Mouse (Mus musculus) cerebellum, adult 9-11 months (tissue): ENCODE results near the gene Mgmt.

Experiments
- DNase-seq: peaks from one replicate; pipeline ENCODE4 v3.0.0; 2022

The Mgmt gene

DNA sequence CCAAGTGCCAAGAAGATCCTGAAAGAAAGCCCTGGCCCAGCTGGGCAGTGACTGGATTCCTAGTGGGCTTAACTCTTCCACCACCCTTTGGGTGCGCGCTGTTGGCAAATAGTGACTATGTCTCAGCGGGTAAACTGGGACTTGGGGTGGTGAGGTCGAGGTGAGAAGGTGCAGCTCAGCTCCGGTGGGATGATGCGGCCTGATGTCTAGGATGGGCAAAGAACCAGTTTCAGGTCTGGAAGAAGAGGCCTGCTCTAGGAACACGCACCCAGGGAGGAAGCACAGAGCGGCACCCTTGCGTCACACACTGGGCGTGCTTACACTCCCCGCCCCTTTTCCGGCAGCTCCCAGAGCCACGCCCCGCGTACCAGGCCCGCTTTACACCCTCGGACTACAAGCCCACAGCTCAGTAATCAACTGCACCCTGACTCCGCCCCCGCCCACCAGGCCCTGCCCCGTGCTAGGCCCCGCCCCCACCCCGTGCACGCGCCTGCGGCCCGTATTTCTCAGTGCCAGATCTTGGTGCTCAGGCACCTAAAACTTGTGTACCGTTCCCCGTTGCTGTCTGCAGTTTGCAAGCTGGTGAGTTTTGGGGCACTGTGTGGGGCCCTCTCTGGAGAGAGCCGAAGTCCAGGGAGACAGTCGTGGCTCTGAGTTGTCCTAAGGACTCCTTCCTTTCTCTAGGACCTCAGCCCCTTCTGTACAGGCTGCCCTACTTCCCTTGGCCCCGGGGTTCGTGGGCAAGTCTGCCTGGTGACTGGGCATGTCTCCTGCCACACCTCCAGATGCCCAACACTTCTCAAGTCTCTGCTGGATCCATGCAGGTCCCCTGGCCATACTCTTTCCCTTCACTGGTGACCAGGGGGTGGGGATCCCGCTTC lies at the start of gene Mgmt:
Mgmt (plus strand) TSS at position 509 of the 881 bp plus-strand sequence.
- DNase-seq = peak; percentile 64

DNA sequence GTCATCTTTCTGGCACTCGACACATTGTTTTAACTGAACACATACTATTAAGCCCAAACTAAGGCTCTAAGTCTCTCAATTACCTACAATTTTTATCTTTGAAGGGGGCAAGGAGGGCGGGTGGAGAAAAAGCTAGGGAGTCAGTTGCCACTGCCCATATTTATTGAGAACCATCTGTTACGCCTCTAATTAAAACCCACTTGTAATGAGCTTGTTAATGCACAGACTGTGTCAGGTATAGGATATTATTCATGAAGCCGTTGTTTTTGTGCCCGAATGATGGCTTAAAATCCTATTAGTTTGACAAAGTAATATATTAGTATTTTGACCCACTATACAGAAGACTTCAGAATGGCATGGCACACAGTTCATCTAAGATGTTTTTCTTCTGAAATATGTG lies 49.6 kb upstream of the Mgmt start:
- no peak for DNase-seq

GRCm38 (mm10) chr7:136845321-136845720 lies 49.1 kb upstream of the Mgmt start:
- DNase-seq = no peak

DNA sequence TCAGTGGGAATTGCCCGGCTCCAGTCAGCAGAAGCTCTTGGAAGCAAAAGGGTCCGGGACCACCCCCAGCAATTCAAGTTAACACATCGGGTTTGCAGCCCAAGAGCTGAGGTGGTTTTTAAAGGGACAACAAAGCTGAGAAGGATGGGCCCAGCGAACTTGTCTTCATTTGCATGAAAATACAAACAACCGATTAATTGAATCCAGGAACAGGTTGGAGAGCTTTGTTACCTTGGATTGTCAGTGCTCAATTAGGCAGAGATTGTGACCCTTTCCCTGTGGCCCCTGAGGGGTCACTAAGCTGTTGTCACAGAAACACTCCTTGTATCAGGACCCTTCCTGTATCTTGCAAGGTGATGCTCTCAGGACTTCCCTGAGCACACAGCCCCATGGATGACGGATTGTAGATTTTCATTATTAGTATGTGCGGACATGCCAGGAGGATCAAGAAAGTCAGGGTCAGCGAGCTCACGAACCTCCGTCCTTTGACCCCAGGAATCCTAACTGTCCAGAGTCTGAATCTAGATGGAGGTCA lies 48.3 kb upstream of the Mgmt start:
- DNase-seq = no peak

GRCm38 (mm10) chr7:136847601-136848000 lies 46.8 kb upstream of the Mgmt start:
- no peak for DNase-seq

DNA sequence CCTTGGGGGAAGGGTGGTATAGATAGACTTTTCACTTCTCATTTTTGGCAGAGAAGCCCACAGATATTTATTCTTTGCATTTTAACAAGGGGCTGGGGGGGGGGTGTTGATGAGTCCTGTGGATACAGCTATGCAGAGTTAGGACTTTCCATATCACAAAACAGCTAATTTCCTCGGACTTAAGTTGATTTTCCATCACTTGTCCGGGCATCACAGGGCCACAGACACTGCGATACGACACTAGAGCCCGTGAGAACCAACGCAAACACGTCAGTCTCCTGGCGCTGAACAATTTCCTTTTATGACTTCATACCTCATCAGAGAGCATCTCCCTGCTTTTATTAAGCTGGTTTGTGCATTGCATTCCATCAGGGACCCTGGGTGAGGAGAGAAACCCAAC lies 45.7 kb upstream of the Mgmt start:
- DNase-seq = no peak

DNA sequence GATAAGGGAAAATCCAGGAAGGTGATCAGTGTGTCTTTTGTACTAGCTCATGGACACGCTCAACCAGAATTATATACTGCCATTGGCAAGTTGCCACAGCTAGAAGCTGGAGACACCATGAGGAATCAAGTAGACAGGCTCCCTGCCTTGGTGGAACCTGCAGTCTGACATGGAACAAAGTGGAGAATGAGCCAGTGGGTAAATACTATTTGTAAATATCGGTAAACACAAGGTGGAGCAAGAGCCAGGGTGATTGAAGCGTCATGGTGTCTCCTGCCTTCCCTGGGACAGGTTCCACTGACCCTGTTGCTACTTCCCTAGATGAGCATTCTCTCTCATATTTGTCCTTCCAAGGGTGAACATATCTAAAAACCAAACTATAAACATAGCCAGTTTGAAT lies 44.6 kb upstream of the Mgmt start:
- DNase-seq = no peak

GRCm38 (mm10) chr7:136850339-136850738 lies 44.1 kb upstream of the Mgmt start:
- DNase-seq = no peak

DNA sequence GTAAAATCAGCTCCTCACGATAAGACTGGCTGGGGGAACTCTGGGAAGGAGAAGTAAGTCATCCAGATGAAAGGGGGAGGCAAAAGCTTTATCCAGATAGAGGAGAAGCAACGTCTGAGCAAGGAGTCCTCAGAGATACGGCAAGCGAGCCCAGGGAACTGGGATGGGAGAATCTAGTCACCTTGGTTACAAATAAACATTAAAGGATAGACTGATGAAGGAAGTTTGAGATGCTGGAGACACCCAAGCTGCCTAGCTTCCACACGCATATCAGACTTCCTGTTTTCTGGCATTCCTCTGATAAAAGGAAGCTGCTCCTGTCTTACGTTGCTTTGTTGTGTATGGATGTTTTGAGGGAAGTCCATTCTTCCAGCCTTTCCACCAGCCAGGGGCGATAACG lies 42.5 kb upstream of the Mgmt start:
- no peak for DNase-seq

DNA sequence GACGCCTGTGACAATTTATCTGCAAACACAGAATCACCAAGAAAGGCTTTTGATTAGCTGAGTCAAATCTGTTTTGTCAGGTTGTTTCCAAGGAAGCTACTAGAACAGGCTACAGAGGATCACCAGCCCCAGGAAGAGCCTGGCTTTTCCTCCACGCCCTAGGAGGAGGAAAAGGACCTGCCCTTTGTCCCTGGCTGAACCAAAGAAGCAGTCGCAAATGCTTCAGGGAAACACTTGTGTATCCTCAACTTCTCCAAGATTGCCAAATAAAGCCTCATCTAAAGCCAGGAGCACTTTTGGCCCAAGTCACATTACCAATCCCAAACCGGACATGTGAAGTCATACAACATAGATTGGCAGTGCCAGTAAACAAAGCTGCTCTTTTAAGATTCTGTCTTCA lies 41.7 kb upstream of the Mgmt start:
- no peak for DNase-seq

DNA sequence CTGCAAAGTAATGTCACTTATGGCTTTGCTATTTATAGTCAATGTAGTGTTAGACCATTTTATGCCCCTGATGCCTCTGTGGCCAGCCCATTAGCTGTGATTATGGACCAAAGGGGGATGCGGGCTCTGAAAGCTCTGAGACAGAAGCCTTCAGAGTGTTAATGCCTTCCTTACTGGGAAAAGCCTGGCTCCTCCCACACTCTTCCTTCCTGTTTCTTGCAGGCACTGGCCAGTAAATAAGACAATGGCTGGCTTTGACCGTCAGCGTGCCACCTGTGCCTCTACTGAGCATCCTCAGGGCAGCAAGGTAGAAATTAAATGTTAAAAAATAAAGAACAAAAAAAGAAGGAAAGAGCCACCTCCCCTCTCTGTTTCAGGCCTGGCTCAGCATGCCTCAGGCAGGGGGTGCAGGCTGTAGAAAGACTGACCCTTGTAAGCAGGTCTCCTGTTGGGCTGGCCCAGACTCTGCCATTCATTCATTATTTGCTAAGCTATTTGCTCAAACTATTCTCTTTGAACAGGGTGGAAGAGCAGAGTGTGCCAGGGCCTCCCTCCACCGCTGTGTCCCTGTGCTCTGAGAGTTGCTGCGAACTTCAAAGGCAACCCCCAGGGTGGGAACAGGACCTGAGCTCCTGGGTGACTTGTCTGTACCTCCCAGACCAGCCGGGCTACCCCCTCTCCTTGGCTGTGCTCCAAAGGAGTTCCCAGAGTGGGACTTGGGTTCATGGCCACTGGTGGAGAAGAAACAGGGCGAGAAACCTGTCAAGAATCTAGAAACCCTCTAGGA lies 29.5 kb upstream of the Mgmt start:
- no peak for DNase-seq

GRCm38 (mm10) chr7:136865876-136866275 lies 28.5 kb upstream of the Mgmt start:
- no peak for DNase-seq

DNA sequence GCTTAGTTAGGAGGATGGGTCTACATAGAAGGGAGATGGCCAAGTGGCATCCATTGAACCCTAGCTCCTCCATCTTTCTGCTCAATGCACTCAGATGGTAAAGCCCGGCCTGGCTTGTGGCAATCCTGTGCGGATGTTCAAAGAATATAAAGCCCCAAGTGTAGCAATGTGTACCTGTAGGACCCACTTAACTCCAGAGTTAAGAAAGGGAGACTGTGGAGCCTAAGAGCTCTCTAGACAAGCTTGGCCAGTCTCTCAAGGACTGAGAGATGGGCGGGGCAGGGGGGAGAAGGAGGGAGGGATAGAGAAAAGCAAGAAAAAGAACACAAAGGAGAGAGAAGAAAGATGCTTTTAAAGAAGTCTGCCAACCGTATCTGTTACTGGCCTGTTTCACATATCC lies 27.9 kb upstream of the Mgmt start:
- DNase-seq = no peak

GRCm38 (mm10) chr7:136871535-136871934 lies 22.9 kb upstream of the Mgmt start:
- no peak for DNase-seq

- DNase-seq = no peak
These were observed 22.4 kb upstream of the Mgmt start for GRCm38 (mm10) chr7:136872059-136872458.

- no peak for DNase-seq
These were observed 20.0 kb upstream of the Mgmt start for GRCm38 (mm10) chr7:136874396-136874795.

GRCm38 (mm10) chr7:136880386-136880785 lies 14.0 kb upstream of the Mgmt start:
- no peak for DNase-seq

DNA sequence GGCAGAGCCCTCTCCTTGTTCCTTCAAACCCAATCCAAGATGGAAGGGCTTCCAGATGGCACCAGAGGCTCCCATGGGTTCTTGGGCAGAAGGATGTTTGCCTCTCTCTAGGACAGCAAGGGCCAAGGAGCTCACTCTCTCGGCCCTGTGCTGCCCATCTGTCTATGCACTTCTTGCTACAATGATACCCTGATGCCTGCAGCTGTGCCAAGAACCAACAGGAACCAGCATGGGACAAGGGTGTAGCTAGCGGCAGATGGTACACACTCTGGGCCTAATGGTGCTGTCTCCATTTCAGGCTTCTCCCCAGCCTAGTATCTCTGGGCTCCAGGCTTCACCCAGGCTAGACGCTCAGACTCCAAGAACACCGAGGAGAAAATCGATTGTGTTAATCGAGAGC lies 6.3 kb upstream of the Mgmt start:
- DNase-seq = no peak

DNA sequence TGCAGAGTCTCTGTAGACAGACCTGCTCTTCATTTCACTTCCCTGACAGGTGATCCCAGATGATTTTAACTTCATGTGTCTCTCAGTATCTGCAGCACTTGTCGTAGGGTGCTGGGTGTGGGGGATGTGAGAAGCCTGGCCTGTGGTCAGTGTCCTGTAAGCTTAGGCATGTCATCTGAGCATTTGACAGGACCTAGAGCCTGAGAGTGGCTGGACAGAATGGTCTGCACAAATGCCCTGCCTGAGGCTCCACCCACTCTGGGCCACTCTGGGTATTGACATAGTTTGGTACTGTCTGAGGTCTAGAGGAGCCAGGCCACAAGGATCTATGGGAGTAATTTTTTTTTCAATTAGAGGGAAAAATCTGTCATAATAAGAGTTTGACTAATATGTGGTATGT lies 942 bp downstream of the Mgmt start:
- DNase-seq = no peak

GRCm38 (mm10) chr7:136895851-136896250 lies 1.4 kb downstream of the Mgmt start:
- DNase-seq = no peak

DNA sequence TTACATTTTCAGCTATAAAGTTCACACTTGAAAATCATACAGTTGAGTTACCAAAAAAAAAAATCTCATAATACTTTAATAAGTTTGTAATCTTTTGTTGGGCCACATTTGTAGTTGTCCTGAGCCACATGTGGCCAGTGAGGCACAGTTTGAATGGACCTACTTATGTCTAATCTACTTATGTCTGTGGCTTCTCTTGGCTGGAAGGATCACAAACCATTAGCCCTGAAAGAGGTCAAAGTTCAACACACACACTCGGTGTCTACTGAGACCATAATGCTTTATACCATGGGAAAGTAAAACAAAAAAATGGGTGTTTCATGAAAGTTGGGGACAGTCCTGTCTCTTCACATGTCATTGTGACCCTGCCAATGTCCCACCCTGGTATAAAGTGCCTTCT lies 3.1 kb downstream of the Mgmt start:
- no peak for DNase-seq

GRCm38 (mm10) chr7:136898005-136898404 lies 3.6 kb downstream of the Mgmt start:
- no peak for DNase-seq

DNA sequence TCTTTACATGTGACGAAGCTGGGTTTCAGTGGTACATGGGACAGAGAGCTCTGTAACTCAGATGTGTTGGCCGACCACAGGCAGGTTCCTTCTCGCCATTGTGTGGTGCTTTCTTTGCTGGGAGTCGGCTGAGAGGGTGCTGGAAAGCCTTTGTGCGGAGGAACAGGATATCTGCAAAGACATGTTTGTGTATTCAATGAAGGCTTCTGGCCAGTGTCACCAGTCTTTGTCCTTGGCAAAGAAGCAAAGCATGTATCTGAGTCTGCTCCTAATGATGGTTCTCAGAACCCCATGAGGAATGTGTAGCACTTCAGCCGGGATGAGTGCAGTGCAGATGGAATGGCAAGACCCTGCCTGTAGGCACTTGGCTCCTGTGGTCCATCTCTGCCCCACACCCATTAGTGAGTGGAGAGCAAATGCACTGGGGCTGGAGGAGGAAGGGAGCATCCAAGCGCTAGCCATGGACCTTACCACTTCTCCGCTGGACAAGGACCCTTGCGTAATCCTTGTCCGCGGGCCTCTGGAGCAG lies 14.3 kb downstream of the Mgmt start:
- no peak for DNase-seq

- DNase-seq = no peak
These were observed 18.5 kb downstream of the Mgmt start for GRCm38 (mm10) chr7:136912901-136913300.
